Mouse (Mus musculus) cerebellum, adult 2 months (tissue): ENCODE measurements around the gene Prps1.

ENCODE experiments used
- CTCF ChIP-seq: fragments of 200-500 bp; IDR thresholded peaks from 2 replicates; pipeline ENCODE4 v1.5.1; 2011; ENCODE audit warnings: low read depth, mild to moderate bottlenecking, control low read depth, low read length, moderate library complexity, borderline replicate concordance; ENCODE audit not compliant: insufficient read depth
- POLR2A ChIP-seq: fragments of 200-500 bp; IDR thresholded peaks from 2 replicates; pipeline ENCODE4 v1.6.1; 2011; ENCODE audit warnings: low read length, control low read depth, borderline replicate concordance; ENCODE audit not compliant: insufficient read depth

DNA sequence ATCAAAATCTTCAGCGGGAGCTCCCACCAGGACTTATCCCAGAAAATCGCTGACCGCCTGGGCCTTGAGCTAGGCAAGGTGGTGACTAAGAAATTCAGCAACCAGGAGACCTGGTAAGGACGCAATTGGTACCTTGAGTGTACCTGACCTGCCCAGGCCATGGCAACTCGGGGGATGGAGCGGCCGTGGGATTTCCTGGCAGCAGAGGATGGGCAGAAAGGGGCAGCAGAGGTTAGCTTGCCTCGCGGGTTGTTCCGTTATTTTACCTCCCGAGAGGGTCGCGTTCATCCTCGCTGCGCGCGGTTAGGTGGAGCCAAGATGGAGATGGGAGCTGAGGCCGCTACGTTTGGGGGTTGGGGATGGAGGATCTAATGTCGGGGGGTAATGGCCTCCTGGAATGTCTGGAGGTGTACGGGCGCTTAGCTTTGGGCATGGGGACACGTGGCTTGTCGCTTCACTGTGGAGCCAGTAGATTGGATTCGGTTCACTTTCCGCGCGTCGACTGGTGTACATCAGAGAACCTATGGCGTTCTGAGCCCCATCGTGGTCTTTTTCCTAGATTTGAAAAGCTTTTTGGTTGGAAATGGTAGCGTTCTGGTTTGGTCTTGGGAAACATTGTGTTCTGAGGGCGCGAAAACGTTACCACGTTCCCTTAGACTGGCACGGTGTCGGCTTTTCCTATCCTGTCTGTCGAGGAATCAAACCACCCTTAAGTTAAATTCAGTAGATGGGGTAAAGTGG is 508 bp downstream of the Prps1 start:
- no peak for TF ChIP-seq POLR2A
- TF ChIP-seq CTCF, result no peak
